Mouse (Mus musculus): Measurements from ENCODE around the gene Wdr92. TPM values are rescaled to one million over a fixed set of nuclear protein-coding genes. Genes with fewer than 3 reads are reported as not detected.
"Not testable (repeated sequence)": the region's sequence is repeated elsewhere in the genome, so short reads cannot be mapped to it uniquely, and the experiment has no call there.

Wdr92 gene
- polyA plus RNA-seq, 2 experiments: 6.2 to 12.1 TPM

DNA sequence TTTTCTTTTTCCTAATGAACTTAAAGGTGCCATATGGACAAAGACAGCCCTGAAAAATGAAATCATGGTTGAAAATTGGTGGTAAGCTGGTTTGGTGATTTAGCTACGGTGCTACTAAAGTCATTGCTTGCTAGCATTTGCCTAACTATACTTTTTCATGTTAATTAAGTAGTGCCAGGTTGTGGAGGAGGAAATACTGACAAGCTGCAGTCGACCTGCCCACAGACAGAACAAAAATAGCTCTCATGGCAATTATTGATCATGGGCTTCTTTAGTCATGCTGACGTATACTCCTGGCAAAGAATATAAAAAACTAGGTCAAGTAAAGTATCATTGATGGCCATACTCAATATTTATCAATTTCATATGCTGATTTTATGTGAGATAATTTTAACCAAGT lies 33.6 kb downstream of the Wdr92 start:
- H3K36me3 ChIP-seq (replicated peaks; ENCODE audit: control insufficient read depth, insufficient read depth, low read depth): no peaks in the 10 kb centered on the region
- no peak overlapping the region for H3K4me3 ChIP-seq (ENCODE audit: insufficient read depth in 1 of 2, low read depth in 2 of 2, low read length in 2 of 2)
- H3K9ac ChIP-seq (replicated peaks): no peak overlapping the region
- no peak overlapping the region for H3K27ac ChIP-seq
- H3K4me2 ChIP-seq (ENCODE audit: low read depth): no peak overlapping the region
- H3K4me1 ChIP-seq (replicated peaks; ENCODE audit: control insufficient read depth in 2 of 2, insufficient read depth in 2 of 2, low read length in 1 of 2): peaks cover 6 to 12% of the 10 kb centered on the region in 2 experiments
- ATAC-seq (ENCODE audit: insufficient read depth): no peak
- no peak for TF ChIP-seq EP300 (IDR thresholded peaks at IDR 0.05; ENCODE audit: low read depth)
- TF ChIP-seq CTCF (IDR thresholded peaks at IDR 0.05; ENCODE audit: low read depth): no peak
- no peaks in the 10 kb centered on the region for H3K27me3 ChIP-seq (ENCODE audit: control insufficient read depth, insufficient read depth, low read length)
- H3K9me3 ChIP-seq (ENCODE audit: control insufficient read depth, low read length): no peaks in the 10 kb centered on the region
- WGBS (ENCODE audit: insufficient replicate concordance): 62% methylated on average over 3 of the region's 3 CpGs
- no peak for DNase-seq (ENCODE audit: low read depth in 3 of 3, low spot score in 3 of 3)

DNA sequence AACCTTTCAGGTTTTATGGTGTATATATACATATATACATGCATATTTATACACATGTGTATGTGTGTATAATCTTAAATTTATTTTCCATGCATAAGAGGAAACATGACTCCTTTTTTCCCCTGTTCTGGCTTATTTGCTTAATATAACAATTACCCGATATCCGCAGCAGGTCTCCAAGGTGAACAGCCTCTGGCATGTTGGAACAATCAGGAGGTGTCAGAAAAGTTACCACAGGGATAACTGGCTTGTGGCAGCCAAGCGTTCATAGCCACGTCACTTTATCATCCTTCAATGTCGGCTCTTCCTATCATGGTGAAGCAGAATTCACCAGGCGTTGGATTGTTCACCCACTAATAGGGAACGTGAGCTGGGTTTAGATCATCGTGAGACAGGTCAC lies 39.2 kb downstream of the Wdr92 start:
- Histone ChIP-seq H3K4me2 (ENCODE audit: low read depth) (no peak overlapping the region), H3K27ac (no peak overlapping the region), H3K4me1 (replicated peaks; ENCODE audit: control insufficient read depth in 2 of 2, insufficient read depth in 2 of 2, low read length in 1 of 2) (no peaks in the 10 kb centered on the region), H3K4me3 (ENCODE audit: insufficient read depth in 1 of 2, low read depth in 2 of 2, low read length in 2 of 2) (no peak overlapping the region), H3K9me3 (ENCODE audit: control insufficient read depth, low read length) (no peaks in the 10 kb centered on the region), H3K36me3 (replicated peaks; ENCODE audit: control insufficient read depth, insufficient read depth, low read depth) (peaks cover 6% of the 10 kb centered on the region), H3K9ac (replicated peaks) (no peak overlapping the region), H3K27me3 (ENCODE audit: control insufficient read depth, insufficient read depth, low read length) (no peaks in the 10 kb centered on the region)
- 77% methylated on average over 8 of the region's 8 CpGs for WGBS (ENCODE audit: insufficient replicate concordance)
- TF ChIP-seq CTCF (IDR thresholded peaks at IDR 0.05; ENCODE audit: low read depth): no peak
- TF ChIP-seq EP300 (IDR thresholded peaks at IDR 0.05; ENCODE audit: low read depth): no peak
- DNase-seq (ENCODE audit: low read depth in 3 of 3, low spot score in 3 of 3): no peak
- no peak for ATAC-seq (ENCODE audit: insufficient read depth)

GRCm38 (mm10) chr11:17232792-17233191 lies 50.9 kb downstream of the Wdr92 start:
- Histone ChIP-seq H3K27me3 (ENCODE audit: control insufficient read depth, insufficient read depth, low read length) (no peaks in the 10 kb centered on the region), H3K4me1 (replicated peaks; ENCODE audit: control insufficient read depth in 2 of 2, insufficient read depth in 2 of 2, low read length in 1 of 2) (peaks cover 0 to 12% of the 10 kb centered on the region in 2 experiments; a peak in 2 of 4 replicates), H3K4me2 (ENCODE audit: low read depth) (no peak overlapping the region), H3K27ac (no peak overlapping the region), H3K4me3 (ENCODE audit: insufficient read depth in 1 of 2, low read depth in 2 of 2, low read length in 2 of 2) (no peak overlapping the region), H3K9ac (replicated peaks) (no peak overlapping the region), H3K9me3 (ENCODE audit: control insufficient read depth, low read length) (no peaks in the 10 kb centered on the region), H3K36me3 (replicated peaks; ENCODE audit: control insufficient read depth, insufficient read depth, low read depth) (peaks cover 7% of the 10 kb centered on the region; the same call in 1 of the 2 replicates)
- 78% methylated on average over 5 of the region's 5 CpGs for WGBS (ENCODE audit: insufficient replicate concordance)
- TF ChIP-seq CTCF (IDR thresholded peaks at IDR 0.05; ENCODE audit: low read depth) (no peak), EP300 (IDR thresholded peaks at IDR 0.05; ENCODE audit: low read depth) (no peak)
- no peak for ATAC-seq (ENCODE audit: insufficient read depth)
- DNase-seq (ENCODE audit: low read depth in 3 of 3, low spot score in 3 of 3): no peak

GRCm38 (mm10) chr11:17236449-17237037 lies 54.6 kb downstream of the Wdr92 start:
- H3K9ac ChIP-seq (replicated peaks): no peak overlapping the region
- no peaks in the 10 kb centered on the region; the same call in 1 of the 2 replicates for H3K36me3 ChIP-seq (replicated peaks; ENCODE audit: control insufficient read depth, insufficient read depth, low read depth)
- peak; percentile 78 for ATAC-seq (ENCODE audit: insufficient read depth)
- H3K4me1 ChIP-seq (replicated peaks; ENCODE audit: control insufficient read depth in 2 of 2, insufficient read depth in 2 of 2, low read length in 1 of 2): peaks cover 0 to 15% of the 10 kb centered on the region in 2 experiments; a peak in 2 of 4 replicates
- H3K27ac ChIP-seq: no peak overlapping the region
- H3K4me3 ChIP-seq (ENCODE audit: insufficient read depth in 1 of 2, low read depth in 2 of 2, low read length in 2 of 2): no peak overlapping the region
- no peak for DNase-seq (ENCODE audit: low read depth in 3 of 3, low spot score in 3 of 3)
- H3K9me3 ChIP-seq (ENCODE audit: control insufficient read depth, low read length): no peaks in the 10 kb centered on the region
- TF ChIP-seq EP300 (IDR thresholded peaks at IDR 0.05; ENCODE audit: low read depth) (0 out of 2 replicates have a peak, but pooled peaks have one; percentile 26), CTCF (IDR thresholded peaks at IDR 0.05; ENCODE audit: low read depth) (no peak)
- H3K27me3 ChIP-seq (ENCODE audit: control insufficient read depth, insufficient read depth, low read length): no peaks in the 10 kb centered on the region
- 11% methylated on average over 5 of the region's 5 CpGs for WGBS (ENCODE audit: insufficient replicate concordance)
- H3K4me2 ChIP-seq (ENCODE audit: low read depth): no peak overlapping the region

GRCm38 (mm10) chr11:17238598-17238997 lies 56.7 kb downstream of the Wdr92 start:
- not testable (repeated sequence) for H3K4me3 ChIP-seq (ENCODE audit: insufficient read depth in 1 of 2, low read depth in 2 of 2, low read length in 2 of 2); DNase-seq (ENCODE audit: low read depth in 3 of 3, low spot score in 3 of 3)
- 74% methylated on average over 5 of the region's 5 CpGs for WGBS (ENCODE audit: insufficient replicate concordance)

More at GRCm38 (mm10) chr11:17238598-17238997, 56.7 kb downstream of the Wdr92 start:
- peaks cover 0 to 15% of the 10 kb centered on the region in 2 experiments; a peak in 2 of 4 replicates for H3K4me1 ChIP-seq (replicated peaks; ENCODE audit: control insufficient read depth in 2 of 2, insufficient read depth in 2 of 2, low read length in 1 of 2)
- not testable (repeated sequence) for H3K9me3 ChIP-seq (ENCODE audit: control insufficient read depth, low read length); ATAC-seq (ENCODE audit: insufficient read depth); H3K4me2 ChIP-seq (ENCODE audit: low read depth); H3K36me3 ChIP-seq (replicated peaks; ENCODE audit: control insufficient read depth, insufficient read depth, low read depth); H3K27ac ChIP-seq; H3K27me3 ChIP-seq (ENCODE audit: control insufficient read depth, insufficient read depth, low read length); H3K9ac ChIP-seq (replicated peaks)
